Mouse (Mus musculus) adrenal gland, postnatal 14 days (tissue): ENCODE measurements at regions not wholly inside any gene's neighbourhood (a gene's known extent, or its start where the extent isn't known, plus 50 kb on each side); places are given as distances from the start of the nearest gene placed in this dataset.
"Not testable (repeated sequence)": the region's sequence is repeated elsewhere in the genome, so short reads cannot be mapped to it uniquely, and the experiment has no call there.

Experiments
- DNase-seq: peaks from one replicate; pipeline ENCODE4 v3.0.0; 2021; ENCODE audit warnings: mixed read lengths

DNA sequence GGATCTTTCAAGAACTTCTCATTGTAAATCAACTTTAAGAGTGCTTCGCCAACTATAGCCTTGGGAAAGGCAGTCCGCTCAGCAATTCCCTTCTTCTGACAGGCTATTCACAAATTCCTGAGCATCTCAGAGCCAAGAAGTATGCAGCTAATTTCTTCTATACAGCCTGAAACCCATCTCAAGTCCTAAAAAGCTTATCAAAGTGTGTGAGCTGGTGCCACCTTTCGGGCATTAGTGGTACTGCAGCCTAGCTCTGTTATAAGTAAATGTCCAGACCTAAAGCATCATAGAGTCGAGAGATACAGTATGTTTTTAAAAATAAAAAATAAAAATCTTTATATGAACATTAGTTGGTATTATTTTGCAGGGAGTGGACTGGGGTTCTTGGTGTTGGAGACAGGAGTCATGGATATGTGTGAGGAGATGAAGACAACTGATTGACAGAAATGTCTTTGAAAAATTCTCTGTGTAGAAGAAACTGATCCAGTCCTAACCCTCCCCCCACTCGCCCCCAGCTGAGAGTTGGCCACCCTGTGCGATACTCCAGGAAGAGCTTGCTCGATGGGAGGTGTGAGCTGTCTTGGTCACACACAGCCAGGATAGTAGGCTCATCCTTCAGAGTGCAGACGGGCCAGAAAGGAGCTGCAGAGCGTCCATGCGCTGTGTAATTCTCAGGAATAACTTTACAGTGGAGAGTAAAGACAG is 56.4 kb downstream of the Bod1 start:
- DNase-seq: peak; percentile 59

- no peak for DNase-seq
These were observed 57.3 kb downstream of the Bod1 start for GRCm38 (mm10) chr11:31614394-31614713.

- DNase-seq: no peak
These were observed 57.8 kb downstream of the Bod1 start for GRCm38 (mm10) chr11:31613688-31614393.

GRCm38 (mm10) chr11:31608458-31608857 is 63.2 kb downstream of the Bod1 start:
- no peak for DNase-seq

DNA sequence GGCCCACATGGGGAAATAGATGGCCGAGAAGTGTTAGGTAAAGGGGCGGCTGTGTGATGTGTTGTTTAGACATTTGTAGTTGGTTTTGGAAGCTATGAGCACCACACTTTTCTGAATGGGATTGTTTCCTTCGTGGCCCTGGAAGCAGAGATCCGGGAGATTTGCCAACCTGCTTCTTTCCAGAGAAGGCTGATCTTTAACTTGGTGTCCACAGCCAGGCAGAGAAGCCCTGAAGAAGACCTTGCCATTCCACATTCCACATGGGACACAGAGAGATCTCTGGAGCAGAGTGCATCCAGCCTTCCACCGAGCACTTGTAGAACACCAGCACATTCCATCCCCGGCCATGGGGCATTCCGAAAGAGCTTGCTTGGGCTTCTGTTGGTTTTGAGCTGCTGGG is 70.2 kb downstream of the Bod1 start:
- DNase-seq: peak; percentile 17

DNA sequence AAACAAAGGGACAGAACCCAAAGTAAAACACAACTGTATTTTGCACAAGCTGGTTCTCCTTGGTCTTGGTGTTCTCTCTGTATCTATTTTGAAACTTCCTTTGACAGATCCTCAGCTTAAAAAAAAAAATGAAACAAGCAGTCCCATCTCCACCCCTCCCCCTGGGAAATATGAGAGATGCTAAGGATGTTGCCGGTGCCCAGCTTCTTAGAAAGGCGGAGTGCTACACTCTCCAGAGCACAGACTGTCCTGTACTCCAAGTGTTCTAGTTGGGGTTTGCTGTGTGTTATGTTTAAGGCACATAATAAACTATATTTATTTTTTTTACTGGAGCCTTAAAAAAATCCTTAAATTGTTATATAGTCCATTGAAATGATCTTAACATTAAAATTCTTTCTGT is 78.1 kb downstream of the Bod1 start:
- DNase-seq: no peak

GRCm38 (mm10) chr11:31592061-31592460 is 79.6 kb downstream of the Bod1 start:
- DNase-seq: no peak

DNA sequence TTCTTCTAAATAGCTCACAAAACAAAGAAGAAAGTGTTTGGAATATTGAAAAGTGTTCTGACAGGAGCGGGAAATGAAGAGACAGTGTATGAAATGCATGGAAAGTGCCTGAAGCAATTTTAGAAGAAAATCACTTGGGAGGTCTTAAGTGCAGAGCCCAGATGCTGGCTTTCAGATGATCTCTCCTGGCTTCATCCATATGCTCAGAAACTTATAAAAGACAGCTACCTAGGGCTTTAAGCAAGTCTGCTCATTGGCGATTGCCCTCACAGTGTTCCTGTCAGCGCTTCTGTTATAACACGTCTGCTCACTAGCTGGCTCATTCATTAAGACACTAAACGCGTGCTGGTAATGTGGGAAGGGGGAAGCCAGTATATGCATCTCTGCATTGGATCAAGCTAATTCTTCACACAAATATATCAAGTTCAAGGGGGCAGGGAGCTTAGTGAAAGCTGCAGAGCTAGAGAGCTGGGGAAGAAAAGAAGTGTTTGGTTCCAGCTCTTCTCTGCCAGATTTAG is 80.6 kb downstream of the Bod1 start:
- DNase-seq: no peak

GRCm38 (mm10) chr11:31574941-31575340 is 96.7 kb downstream of the Bod1 start:
- DNase-seq: no peak

- no peak for DNase-seq
These were observed 106.8 kb downstream of the Bod1 start for GRCm38 (mm10) chr11:31564742-31565510.

GRCm38 (mm10) chr11:31563826-31564741 is 107.6 kb downstream of the Bod1 start:
- DNase-seq: no peak

GRCm38 (mm10) chr11:31562954-31563353 is 108.7 kb downstream of the Bod1 start:
- no peak for DNase-seq

- DNase-seq: no peak
These were observed 110.9 kb downstream of the Bod1 start for GRCm38 (mm10) chr11:31560775-31561174.

DNA sequence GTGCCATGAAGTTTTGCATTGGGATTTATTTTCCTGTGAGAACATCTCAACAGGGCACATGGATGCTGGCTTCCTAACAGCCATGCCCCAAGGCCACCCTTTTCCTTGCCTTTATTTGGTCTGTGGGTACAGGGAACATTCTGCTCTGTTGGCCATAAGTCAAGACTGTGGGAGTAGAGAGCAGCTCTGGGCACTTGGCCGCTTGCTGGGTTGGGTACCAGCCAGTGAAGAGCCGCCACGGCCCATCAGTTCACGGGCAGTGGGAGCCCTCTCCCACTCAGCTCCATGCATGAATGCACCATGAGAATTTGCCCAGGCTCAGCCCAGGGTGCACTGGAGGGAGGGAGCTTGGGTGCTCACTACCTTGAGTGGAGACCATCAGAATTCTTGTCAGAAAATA is 116.6 kb downstream of the Bod1 start:
- DNase-seq: no peak

DNA sequence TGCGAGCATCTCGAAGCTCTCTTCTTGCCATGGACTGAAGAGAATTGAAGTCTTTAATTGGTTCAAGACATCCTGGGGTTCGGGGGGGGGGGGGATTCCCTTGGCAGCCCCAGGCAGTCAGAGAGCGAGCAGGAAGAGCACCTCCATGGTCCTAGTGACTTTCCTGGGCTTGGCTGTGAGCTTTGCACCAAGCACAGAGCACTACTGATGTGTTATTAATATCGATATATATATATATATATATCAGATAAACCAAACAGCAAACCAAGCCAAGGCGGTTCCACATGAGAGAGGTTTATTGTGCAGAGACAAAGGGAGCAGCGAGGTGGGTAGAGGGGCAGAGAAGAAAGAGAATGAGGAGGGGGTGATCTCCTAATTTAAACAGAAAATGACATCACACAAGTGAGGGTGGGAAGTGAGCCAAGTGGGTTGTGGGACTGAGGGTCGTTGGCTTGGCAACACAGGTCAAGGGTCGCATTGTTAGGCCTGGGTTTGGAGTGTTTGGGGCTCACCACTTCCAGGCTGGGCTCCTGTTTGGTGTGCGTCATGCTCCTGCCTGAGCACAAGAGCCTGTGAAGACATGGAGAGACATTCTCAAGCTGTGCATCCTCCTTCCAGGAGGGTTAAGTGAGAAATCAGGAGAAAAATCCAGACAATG is 119.9 kb downstream of the Bod1 start:
- DNase-seq: no peak

DNA sequence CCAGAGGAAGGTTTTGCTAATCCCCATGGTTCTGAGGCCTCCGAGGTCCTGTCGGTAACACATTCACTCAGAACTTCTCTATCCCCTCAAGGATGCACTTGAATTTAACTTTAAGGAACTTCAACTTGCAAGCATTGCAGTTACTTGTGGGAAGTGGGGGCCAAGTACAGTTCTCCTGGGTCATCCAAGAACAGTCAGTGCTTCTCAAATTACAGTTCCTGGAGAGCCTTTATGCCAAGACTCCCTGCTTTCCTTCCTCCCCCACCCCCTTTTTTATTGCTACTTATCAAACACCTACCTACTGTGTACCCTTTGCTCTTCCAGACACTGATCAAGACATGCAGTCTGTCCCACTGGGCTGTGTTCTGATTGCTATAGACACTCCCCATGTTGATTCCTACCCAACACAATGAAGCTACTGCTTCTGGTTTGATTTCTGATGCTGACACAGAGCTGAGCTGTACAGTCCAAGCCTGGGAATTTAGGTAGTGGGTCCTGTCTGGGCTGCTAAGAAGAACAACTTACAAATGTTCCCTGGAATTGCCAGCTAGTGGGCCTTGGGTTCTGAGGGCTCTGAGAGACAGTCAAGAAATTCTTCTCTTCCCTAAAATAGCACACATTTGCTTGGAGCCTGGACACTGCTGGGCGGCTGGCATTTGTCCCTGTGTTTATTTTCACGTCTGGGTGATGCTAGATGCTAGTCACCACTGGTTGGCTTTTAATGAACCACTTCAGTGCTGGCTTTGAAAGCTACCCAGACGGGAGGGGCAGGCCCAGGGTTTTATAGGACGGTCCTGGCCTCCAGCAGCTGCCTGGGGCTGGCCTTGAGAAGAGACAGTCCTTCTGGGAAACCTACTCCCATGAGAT is 120.7 kb downstream of the Bod1 start:
- no peak for DNase-seq

GRCm38 (mm10) chr11:31545514-31545913 is 126.2 kb downstream of the Bod1 start:
- DNase-seq: not testable (repeated sequence)

DNA sequence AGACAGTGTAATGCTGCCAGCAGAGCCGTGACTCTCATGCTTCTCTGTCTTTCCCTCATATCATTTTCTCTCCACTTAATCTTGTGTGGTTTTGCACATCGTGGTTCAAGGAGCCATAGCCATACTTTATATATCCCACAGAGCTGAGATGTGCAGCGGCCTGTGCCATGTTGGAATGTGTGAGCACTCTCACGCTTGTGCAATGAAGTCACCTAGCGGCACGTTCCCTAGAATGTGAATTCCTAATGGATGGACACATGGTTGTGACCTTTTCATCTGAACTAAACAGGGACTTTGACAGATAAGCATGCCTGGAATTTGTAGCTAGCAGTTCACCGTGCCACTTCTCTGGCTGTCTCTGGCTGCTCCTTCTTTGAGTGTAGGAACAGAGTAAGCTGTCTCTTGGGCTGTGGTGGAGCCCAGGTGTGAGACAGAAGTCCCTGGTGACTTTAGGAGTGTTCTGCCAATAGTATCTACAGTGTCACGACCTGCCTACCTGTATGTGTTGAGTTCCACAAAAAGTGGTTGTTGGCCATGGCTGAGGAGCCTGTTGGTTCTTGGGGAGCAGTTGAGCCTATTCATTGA is 129.0 kb downstream of the Bod1 start:
- DNase-seq: no peak

DNA sequence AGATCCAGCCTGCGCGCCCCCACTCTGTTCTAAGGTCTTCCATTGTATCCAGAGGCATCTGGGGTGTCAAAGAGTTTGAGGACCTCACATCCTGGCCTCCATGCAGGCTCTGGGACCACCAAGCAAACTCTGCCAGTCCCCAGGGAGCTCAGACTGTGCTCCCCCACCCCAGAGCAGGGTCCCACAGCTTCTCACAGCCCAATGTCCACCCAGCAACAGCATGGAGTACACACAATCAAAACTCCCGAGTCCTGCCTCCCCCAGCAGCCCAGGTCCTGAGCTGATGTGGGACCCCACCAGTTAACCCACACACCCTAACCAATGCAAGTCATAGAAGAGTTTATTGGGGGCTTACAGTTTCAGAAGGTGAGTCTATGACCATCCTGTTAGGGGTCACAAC is 130.3 kb downstream of the Bod1 start:
- DNase-seq: no peak

- DNase-seq: no peak
These were observed 130.9 kb downstream of the Bod1 start for GRCm38 (mm10) chr11:31540816-31541215.
